Mouse (Mus musculus) spleen, adult 2 months (tissue): ENCODE measurements around the gene Rhbdd1. TPM values are rescaled to one million over a fixed set of nuclear protein-coding genes. Genes with fewer than 3 reads are reported as not detected.

Experiments used
- DNase-seq, 2 experiments: peaks; one replicate each; pipeline versions ENCODE4 v3.0.0 to v3.0.0-alpha.2; 2012 to 2021; ENCODE audit warnings: low spot score in 2 of 2, low read depth in 1 of 2
- H3K27ac ChIP-seq: fragments of 200-500 bp; 2 replicates; pipeline ENCODE4 v1.5.1; 2012; ENCODE audit warnings: low read length, inconsistent platforms; ENCODE audit not compliant: insufficient read depth
- H3K27me3 ChIP-seq: fragments of 200-500 bp; 2 replicates; pipeline ENCODE4 v1.6.1; 2012; ENCODE audit warnings: mild to moderate bottlenecking, moderate library complexity, low read length, inconsistent platforms; ENCODE audit not compliant: control insufficient read depth, insufficient read depth
- H3K36me3 ChIP-seq: fragments of 200-500 bp; 2 replicates; pipeline ENCODE4 v1.6.1; 2012; ENCODE audit warnings: mild to moderate bottlenecking, low read length, inconsistent platforms; ENCODE audit not compliant: control insufficient read depth, insufficient read depth
- H3K4me1 ChIP-seq: fragments of 200-500 bp; 2 replicates; pipeline ENCODE4 v1.6.1; 2011; ENCODE audit warnings: inconsistent platforms; ENCODE audit not compliant: control insufficient read depth, insufficient read depth, insufficient read length
- H3K4me3 ChIP-seq: fragments of 200-500 bp; 2 replicates; pipeline ENCODE4 v1.5.1; 2011; ENCODE audit warnings: mild to moderate bottlenecking, inconsistent platforms; ENCODE audit not compliant: insufficient read depth, insufficient read length; ENCODE audit errors: extremely low read depth
- CTCF ChIP-seq: fragments of 200-500 bp; IDR thresholded peaks from 2 replicates; pipeline ENCODE4 v1.5.1; 2011; ENCODE audit warnings: mild to moderate bottlenecking, inconsistent platforms; ENCODE audit not compliant: insufficient read depth, insufficient read length, insufficient replicate concordance; ENCODE audit errors: extremely low read depth
- POLR2A ChIP-seq: fragments of 200-500 bp; IDR thresholded peaks from 2 replicates; pipeline ENCODE4 v1.6.1; 2011; ENCODE audit warnings: low read depth, low read length, inconsistent platforms
- WGBS: fragments of 180-500 bp; shearing (Covaris S2); methylation state at CpG from one replicate; pipeline ENCODE4 v1.1.7; 2018; 5-methylcytosine and 5-hydroxymethylcytosine counted together
- polyA plus RNA-seq: library from polyadenylated mRNA; depleted of rRNA; stranded (reverse); fragments of >200 nt; gene quantifications from 2 replicates; pipeline ENCODE4 v1.2.3, GENCODE M21; 2012

The Rhbdd1 gene
- polyA plus RNA-seq, 1 experiment = 7.4 TPM

GRCm38 (mm10) chr1:82384106-82384505, 67.9 kb downstream of the Rhbdd1 start:
- TF ChIP-seq POLR2A (no peak), CTCF (no peak)
- Histone ChIP-seq H3K27ac (no peak overlapping the region), H3K4me1 (no peaks in the 10 kb centered on the region), H3K4me3 (no peak overlapping the region), H3K36me3 (peaks cover 2% of the 10 kb centered on the region; the same call in 1 of the 2 replicates), H3K27me3 (no peaks in the 10 kb centered on the region)
- 93% methylated on average over 2 of the region's 2 CpGs for WGBS
- DNase-seq = no peak

DNA sequence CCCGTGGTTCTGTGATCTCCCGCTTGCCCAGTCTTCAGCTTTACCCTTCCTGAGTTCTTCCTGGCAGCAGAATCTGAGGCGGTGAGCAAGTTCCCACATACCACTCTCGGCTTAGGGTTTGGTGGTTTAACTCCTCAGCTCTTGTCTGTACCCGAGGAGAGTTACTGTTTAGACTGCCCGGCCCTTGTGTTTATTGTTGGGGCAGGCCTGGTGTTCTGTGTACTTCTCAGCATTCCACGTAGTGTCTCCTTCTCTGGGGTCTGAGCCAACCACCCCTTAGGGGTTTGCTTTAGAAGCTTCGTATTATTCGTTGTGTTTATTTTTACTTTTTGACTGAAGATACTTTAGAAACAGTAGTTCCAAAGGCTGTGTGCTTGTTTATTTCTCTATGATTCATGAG, 68.8 kb downstream of the Rhbdd1 start:
- Histone ChIP-seq H3K27ac (no peak overlapping the region), H3K4me1 (no peaks in the 10 kb centered on the region), H3K36me3 (peaks cover 2% of the 10 kb centered on the region; the same call in 1 of the 2 replicates), H3K27me3 (no peaks in the 10 kb centered on the region), H3K4me3 (no peak overlapping the region)
- no peak for DNase-seq
- WGBS = 83% methylated on average over 9 of the region's 9 CpGs
- TF ChIP-seq POLR2A = no peak
- TF ChIP-seq CTCF = no peak

GRCm38 (mm10) chr1:82385827-82386230, 69.6 kb downstream of the Rhbdd1 start:
- Histone ChIP-seq H3K4me1 (no peaks in the 10 kb centered on the region), H3K4me3 (no peak overlapping the region), H3K27ac (no peak overlapping the region), H3K27me3 (no peaks in the 10 kb centered on the region), H3K36me3 (peaks cover 2% of the 10 kb centered on the region; the same call in 1 of the 2 replicates)
- TF ChIP-seq POLR2A (no peak), CTCF (no peak)
- DNase-seq = no peak
- 95% methylated on average over 4 of the region's 4 CpGs for WGBS

GRCm38 (mm10) chr1:82386814-82387771, 70.8 kb downstream of the Rhbdd1 start:
- WGBS = 94% methylated on average over 6 of the region's 6 CpGs
- Histone ChIP-seq H3K4me1 (no peaks in the 10 kb centered on the region), H3K36me3 (peaks cover 2% of the 10 kb centered on the region; the same call in 1 of the 2 replicates), H3K27ac (no peak overlapping the region), H3K4me3 (no peak overlapping the region), H3K27me3 (no peaks in the 10 kb centered on the region)
- DNase-seq = no peak
- TF ChIP-seq CTCF = no peak
- no peak for TF ChIP-seq POLR2A

GRCm38 (mm10) chr1:82389371-82389770, 73.1 kb downstream of the Rhbdd1 start:
- Histone ChIP-seq H3K4me3 (no peak overlapping the region), H3K27me3 (no peaks in the 10 kb centered on the region), H3K4me1 (no peaks in the 10 kb centered on the region), H3K36me3 (no peaks in the 10 kb centered on the region; the same call in 1 of the 2 replicates), H3K27ac (no peak overlapping the region)
- DNase-seq = no peak
- WGBS = 91% methylated on average over 7 of the region's 7 CpGs
- TF ChIP-seq CTCF (no peak), POLR2A (no peak)

DNA sequence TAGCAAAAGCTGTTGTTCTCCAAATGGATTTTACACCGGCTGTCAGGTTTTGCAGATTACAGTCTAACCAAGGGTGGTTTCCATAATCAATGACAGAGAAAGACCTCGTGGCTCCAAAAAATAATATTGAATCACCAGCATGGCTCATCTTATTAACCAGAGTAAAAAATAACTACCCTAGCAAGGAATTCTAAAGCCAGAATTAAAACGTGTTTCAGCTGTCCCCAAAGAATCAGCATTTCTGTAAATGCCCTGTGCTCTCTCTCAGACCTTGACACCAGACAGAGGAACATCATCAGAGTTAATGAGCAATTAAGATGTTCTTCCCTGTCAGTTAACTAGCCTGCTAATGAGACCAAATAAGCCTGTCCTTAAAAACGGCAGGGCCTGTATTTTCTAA, 79.1 kb downstream of the Rhbdd1 start:
- Histone ChIP-seq H3K4me3 (no peak overlapping the region), H3K27me3 (no peaks in the 10 kb centered on the region), H3K36me3 (no peaks in the 10 kb centered on the region), H3K27ac (no peak overlapping the region), H3K4me1 (no peaks in the 10 kb centered on the region)
- TF ChIP-seq POLR2A (no peak), CTCF (no peak)
- WGBS = 84% methylated on average over 4 of the region's 4 CpGs
- DNase-seq = no peak

DNA sequence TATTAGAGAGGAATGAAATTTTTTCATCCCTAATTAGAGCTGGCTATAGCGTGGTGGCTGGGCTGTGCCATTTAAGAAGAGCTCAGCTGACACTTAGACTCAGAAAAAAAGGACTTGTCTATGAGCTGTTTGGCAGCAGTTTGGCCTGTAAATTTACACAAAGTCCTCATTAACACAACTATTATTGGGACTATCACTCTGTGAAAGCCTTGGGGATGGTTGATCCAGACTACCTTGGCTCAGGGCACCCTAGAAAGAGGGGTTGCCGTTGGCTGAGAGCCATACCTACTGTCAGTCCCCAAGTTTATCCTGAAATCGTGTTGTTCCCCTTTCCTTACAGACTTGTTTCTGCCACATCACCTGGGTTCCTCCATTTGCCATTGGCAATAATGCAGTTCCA, 91.5 kb downstream of the Rhbdd1 start:
- no peaks in the 10 kb centered on the region for H3K27me3 ChIP-seq
- WGBS = 91% methylated on average over 3 of the region's 3 CpGs
- no peaks in the 10 kb centered on the region for H3K4me1 ChIP-seq
- H3K27ac ChIP-seq = no peak overlapping the region
- H3K36me3 ChIP-seq = no peaks in the 10 kb centered on the region
- TF ChIP-seq POLR2A (no peak), CTCF (no peak)
- H3K4me3 ChIP-seq = no peak overlapping the region
- DNase-seq = no peak
